Mouse (Mus musculus) gastrocnemius, postnatal 25 days (tissue): ENCODE data around the gene Btc. TPM values are rescaled to one million over a fixed set of nuclear protein-coding genes. Genes with fewer than 3 reads are reported as not detected.

Experiments used
- DNase-seq: peaks from one replicate; pipeline ENCODE4 v3.0.0; 2022
- long read RNA-seq, 2 experiments: library from polyadenylated mRNA; stranded (forward); transcript quantifications; one replicate each; pipeline ENCODE4 v2.0.0; 2021
- total RNA-seq, 2 experiments: library from RNA; stranded (reverse); gene quantifications; 1 replicate in 1 of 2; 2 replicates in 1 of 2; pipeline ENCODE4 v1.2.3; 2021

Btc gene
- under 1 TPM; 0.13 to 0.51 TPM for total RNA-seq
- long read RNA-seq, experiment 1: 0 reads
- long read RNA-seq, experiment 2: 0 reads

- DNase-seq: peak; percentile 73
Observed at GRCm38 (mm10) chr5:91402339-91403211, at the start of gene Btc. TSS of gene Btc (minus strand) at chr5:91402994.

DNA sequence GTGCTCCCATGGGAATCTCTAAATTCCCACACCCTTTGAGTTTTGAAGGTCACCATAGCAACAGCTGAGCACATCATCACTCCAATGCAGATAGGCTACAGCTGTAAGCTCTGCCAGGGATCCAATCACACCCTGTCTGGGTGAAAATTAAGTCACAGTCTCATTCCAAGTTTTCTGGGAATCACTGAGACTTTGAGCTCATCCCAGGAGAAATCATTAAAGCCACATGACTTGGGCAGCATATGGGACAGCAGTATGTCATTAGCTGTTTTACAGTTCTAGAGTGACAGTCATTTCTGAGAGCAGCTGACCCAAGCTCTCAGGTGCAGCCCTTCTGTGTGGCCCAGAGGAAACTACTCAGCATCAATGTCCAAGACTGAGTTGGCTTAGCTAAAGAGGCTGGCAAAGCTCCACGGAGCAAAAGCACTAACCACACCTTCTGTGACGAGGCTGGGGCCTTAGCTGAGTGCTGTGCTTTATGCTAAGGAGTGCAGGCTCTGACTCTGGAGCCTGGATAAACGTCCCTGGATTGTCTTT is 42.3 kb upstream of the Btc start:
- DNase-seq: no peak

DNA sequence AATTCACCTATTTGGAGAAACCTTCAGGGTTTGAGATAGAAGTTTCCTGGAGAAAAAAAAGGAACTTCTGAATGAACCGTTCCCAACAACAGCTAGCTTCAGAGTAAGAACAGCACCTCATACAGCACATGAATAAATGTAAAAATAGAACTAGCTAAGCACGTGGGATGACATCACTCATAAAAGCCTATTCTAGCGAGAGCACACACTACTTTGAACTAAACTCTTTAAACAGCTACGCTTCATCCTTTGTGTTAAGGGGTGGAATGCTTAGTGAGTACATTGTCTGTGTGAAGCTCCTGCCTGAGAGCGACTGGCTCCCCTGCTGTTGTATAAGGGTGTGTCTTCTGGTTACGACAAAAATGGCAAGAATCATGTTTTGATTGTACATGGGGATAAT is 33.8 kb upstream of the Btc start:
- DNase-seq: no peak

- no peak for DNase-seq
Observed at GRCm38 (mm10) chr5:91434723-91435658, 32.2 kb upstream of the Btc start.

DNA sequence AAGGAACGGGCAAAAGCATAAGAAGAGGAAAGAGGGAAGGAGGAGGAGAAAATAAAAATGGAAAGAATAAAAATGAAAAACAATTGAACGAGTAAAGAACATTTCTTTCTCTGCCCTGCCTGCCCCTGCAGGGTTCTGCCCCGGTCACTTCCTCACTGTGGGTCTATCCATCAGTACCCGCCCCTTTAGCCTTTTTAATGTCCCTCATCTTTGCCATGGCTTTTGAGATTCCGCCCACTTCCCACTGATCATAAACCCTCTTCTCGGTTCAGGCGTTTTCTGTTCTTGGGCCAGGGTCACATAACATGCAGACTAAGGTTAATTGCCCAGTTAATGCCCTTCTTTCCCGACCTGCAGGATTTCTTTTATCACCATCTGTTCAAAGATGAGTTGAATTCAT is 25.8 kb upstream of the Btc start:
- no peak for DNase-seq

- DNase-seq: no peak
Observed at GRCm38 (mm10) chr5:91413814-91414213, 11.0 kb upstream of the Btc start.

DNA sequence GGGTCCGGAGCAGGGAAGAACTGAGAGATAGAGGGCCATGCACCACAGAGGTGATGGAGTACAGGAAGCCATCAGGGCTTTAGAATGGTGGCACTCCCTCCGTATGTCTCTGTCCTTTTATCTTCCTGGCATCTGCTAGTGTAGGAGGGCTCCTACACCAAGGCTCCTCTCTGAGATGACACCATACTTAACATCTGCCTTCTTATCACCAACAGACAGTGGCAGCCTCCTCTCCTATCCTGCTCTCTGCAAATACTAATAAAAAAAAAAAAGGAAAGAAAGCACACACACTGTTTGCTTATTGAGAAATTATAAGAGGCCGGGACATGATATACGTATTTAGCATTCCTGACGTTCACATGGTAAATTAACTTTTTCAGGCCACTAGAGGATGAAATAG is 1.5 kb upstream of the Btc start:
- DNase-seq: no peak

GRCm38 (mm10) chr5:91403281-91403680 is 487 bp upstream of the Btc start:
- no peak for DNase-seq

- DNase-seq: no peak
Observed at GRCm38 (mm10) chr5:91400493-91401096, 2.2 kb downstream of the Btc start.

DNA sequence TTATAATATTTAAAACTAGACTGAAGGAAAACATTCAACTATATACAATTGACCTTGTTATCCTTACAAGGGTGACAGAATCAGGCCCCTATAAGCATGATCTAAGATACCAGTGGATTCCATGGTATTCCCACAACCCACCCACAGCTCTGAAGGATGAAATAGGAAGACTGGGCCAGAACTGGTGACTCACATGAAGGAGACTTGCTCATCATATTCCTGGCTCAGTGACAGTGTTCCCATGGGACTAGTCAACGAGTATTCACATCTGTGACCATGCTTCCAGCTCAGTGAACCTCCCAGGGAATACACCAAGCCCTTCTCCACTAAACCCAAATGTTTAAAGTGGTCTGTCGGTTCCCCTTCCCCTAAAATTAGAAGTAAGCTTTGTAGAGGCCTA is 27.3 kb downstream of the Btc start:
- no peak for DNase-seq

DNA sequence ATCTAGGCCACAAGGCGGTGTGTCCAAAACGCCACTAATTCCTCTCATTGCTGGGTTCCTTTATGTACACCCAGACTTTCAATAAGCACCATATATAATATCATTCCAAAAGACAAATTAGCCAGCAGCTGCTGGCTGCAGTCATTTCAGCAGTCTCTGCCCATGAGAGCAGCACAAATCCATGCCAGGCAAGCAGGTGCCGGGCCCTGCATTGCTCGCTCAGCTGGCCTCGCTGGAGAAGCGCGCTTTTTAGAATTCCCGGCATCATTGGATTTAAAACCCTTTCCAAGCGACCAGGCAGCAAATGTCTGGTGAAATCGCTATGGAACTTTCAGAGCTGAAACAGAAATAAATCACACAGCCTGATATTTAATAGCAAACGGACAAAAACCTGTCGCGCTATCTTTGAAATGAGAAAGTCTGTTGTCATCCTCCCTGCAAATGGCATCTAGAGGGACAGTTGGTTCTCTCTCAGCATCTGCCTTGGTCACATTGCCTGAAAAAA is 34.7 kb downstream of the Btc start:
- DNase-seq: peak; percentile 7

DNA sequence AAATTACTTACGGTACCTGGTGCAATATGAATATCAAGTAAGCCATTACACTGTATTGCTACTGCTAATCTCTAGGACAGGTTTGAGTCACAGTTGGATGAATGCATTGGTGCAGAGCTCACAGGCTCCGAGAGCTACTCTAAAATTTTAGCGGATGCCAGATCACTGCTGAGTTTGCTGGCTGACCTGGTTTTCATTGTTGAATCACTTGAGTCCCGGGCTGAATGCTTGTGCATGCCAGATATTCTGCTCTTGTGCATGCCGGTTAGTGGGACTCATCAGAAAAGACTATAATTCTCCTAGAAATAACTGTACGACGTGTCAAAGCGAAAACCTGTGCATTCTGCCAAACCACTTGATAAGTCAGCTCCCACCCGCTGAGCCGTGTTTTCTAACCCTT is 35.9 kb downstream of the Btc start:
- no peak for DNase-seq

GRCm38 (mm10) chr5:91363274-91363991 is 39.4 kb downstream of the Btc start:
- DNase-seq: no peak

GRCm38 (mm10) chr5:91352645-91353044 is 50.1 kb downstream of the Btc start:
- no peak for DNase-seq

GRCm38 (mm10) chr5:91345681-91346080 is 57.1 kb downstream of the Btc start:
- DNase-seq: no peak

DNA sequence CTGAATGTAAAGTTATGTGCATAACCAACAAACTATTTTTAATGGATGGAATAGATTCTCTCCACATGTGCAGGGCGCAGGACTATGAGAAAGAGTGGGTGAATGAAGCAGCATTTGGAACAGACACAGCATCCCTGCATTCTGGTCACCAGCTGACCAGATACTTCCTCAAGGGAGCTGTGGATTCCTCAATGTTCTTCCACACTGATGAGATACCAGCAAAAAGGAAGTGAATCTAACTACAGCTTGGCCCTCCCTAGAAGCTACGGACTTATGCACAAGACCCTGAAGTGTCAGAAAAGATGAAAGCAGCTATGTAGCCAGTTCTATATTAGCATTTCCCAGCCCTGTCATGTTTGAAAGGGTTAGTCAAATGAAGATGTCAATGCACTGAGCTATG is 57.7 kb downstream of the Btc start:
- DNase-seq: no peak

DNA sequence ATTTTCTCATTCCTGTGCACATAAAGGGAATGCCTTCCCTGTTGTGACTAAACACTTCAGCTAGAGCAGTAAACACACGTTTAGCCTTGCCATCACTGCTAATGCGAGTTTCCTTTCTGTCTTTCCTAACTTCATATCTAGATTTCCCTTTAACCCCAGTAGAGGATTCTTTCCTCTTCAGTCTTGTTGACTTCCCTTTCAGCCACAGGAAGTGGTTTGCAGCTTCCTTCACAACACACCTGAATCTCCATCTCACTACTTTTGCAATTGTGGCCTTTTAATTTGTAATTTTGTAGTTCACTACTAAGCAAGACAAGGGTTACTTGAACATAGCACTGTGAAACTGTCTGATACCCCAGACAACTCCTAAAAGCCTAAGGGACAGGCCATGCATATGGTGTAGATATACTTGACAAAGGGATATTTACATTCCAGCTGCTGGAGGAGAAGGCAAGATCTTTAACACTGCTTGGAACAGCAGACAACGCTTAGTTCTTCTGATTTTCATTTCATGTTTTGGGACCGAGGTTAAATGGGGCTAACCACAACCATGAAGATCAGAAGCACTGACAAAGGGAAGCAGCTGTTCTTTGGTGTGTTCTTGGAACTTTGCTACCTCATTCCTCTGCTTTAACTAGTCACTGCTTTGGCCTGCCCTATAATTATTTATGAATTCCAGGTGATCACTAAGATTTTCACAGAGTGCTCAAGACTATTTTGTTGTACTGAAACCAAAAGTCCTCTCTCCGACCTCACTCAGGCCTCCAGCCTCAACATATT is 60.6 kb downstream of the Btc start:
- no peak for DNase-seq

- DNase-seq: no peak
Observed at GRCm38 (mm10) chr5:91334227-91334626, 68.6 kb downstream of the Btc start.

- no peak for DNase-seq
Observed at GRCm38 (mm10) chr5:91332079-91332865, 70.5 kb downstream of the Btc start.

DNA sequence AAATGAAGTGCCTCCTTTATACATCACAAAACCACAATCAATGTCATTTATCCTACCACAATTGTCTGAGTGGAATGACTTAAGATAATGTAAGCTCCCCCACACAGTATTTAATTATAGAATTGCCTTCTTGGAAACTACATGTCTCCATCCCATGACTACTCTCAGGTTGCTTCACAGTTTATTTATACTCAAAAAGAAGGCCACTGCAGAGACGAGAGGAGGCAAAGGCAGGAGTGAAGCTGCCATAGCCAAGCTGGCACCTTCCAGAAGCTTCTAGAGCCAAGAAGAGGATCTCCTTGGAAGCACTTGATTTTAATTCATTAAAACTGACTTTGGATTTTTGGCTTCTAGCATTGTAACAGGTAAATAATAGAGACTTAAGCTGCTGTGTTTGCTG is 81.0 kb downstream of the Btc start:
- DNase-seq: no peak
